Mouse (Mus musculus): ENCODE results near the gene Noc2l. TPM values are rescaled to one million over a fixed set of nuclear protein-coding genes. Genes with fewer than 3 reads are reported as not detected.

The Noc2l gene
- polyA plus RNA-seq (2016; fragmentation: Nextera tagmentation; extraction: Ambion mirVana): 74.0 and 74.5 TPM in 2 replicates

DNA sequence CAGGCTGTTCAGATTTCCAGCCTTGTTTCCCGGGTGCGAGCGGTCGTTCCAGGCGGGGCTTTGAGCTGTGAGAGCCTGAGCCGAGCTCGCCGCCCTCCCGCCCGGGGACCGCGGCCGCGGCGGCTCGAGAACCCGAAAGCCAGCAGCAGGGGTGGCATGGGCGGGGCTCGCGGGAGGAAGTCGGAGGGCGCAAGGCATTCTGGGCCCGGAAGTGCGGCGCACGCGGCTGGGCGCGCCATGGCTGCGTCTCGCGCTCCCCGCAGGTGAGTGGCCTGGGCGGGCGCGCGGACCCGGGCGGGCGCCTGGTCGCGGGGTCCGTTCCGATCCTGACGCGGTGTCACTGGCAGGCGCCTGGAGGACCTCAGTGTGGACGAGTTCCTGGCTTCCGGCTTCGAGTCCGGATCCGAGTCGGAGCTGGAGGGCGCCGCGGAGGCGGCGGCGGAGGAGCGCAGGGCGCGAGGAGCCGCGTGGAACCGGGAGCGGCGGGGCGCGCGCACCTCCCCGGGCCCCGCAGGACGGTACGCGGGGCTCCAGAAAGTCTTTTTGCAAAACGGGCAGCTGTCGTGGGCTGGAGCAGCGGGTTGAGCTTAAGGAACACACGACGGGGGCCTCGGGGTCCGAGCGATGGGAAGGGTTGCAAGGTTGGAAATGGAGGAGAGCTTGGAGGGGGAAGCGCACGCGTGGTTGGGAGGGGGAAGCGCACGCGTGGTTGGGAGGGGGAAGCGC is at the start of gene Noc2l:
Gene Noc2l (plus strand): TSS at position 203 of the 726 bp plus-strand sequence.
- under 1% methylated on average over 88 of the region's 90 CpGs for WGBS
- no peaks in the 10 kb centered on the region for H3K9me3 ChIP-seq
- H3K4me2 ChIP-seq (replicated peaks): peak within 1 kb of the TSS; percentile 92
- H3K9ac ChIP-seq: peak within 1 kb of the TSS; percentile 78
- H3K27ac ChIP-seq: peak within 1 kb of the TSS; percentile 57
- peaks cover 15% of the 10 kb centered on the region for H3K4me1 ChIP-seq
- no peaks in the 10 kb centered on the region for H3K27me3 ChIP-seq (replicated peaks)
- H3K36me3 ChIP-seq: peaks cover 53% of the 10 kb centered on the region
- peak within 1 kb of the TSS; percentile 87 for H3K4me3 ChIP-seq
- peak; percentile 83 for ATAC-seq (ENCODE audit: low FRiP score, low read depth)

- H3K4me3 ChIP-seq: no peak overlapping the region
- H3K27me3 ChIP-seq (replicated peaks): no peaks in the 10 kb centered on the region
- H3K9ac ChIP-seq: peak overlapping the region; percentile 2; the same call in 1 of the 2 replicates
- H3K27ac ChIP-seq: peak overlapping the region; percentile 75
- H3K4me2 ChIP-seq (replicated peaks): peak overlapping the region; percentile 47
- H3K4me1 ChIP-seq: peaks cover 98% of the 10 kb centered on the region
- WGBS: 38% methylated on average over 5 of the region's 5 CpGs
- no peaks in the 10 kb centered on the region for H3K9me3 ChIP-seq
- peaks cover 50% of the 10 kb centered on the region for H3K36me3 ChIP-seq
- 0 out of 2 replicates have a peak, but pooled peaks have one; percentile 2 for ATAC-seq (ENCODE audit: low FRiP score, low read depth)
Measured at GRCm38 (mm10) chr4:156188162-156188810, 47.5 kb upstream of the Noc2l start.

DNA sequence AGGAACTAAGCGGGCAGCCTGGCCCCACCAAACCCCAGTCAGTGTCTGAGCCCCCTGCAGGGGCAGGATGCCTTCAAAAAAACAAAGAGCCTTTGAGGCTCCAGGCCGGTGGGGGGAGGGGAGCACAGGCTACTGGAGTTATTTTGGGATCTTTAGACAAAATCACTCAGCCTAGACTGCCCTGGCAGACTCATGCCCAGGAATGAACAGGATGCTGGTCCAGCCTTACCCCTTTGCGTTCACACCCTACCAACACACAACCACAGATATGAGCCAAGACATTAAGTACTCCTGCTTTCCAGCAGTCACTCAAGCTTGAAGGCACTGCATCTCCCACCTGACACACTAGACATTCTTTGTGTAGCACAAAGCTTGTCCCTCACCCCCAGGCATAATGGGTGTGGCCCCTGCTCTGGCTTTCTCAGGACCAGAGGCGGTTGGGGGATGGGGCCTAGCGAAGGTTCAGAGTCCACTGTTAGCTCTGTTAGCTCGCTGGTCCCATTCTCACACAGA is 46.9 kb upstream of the Noc2l start:
- H3K4me2 ChIP-seq (replicated peaks): peak overlapping the region; percentile 47
- H3K27ac ChIP-seq: peak overlapping the region; percentile 75
- peak overlapping the region; percentile 2; the same call in 1 of the 2 replicates for H3K9ac ChIP-seq
- H3K4me3 ChIP-seq: no peak overlapping the region
- peaks cover 98% of the 10 kb centered on the region for H3K4me1 ChIP-seq
- H3K9me3 ChIP-seq: no peaks in the 10 kb centered on the region
- no peaks in the 10 kb centered on the region for H3K27me3 ChIP-seq (replicated peaks)
- peaks cover 51% of the 10 kb centered on the region for H3K36me3 ChIP-seq
- ATAC-seq (ENCODE audit: low FRiP score, low read depth): peak; percentile 64
- WGBS: 5% methylated on average over 6 of the region's 6 CpGs

DNA sequence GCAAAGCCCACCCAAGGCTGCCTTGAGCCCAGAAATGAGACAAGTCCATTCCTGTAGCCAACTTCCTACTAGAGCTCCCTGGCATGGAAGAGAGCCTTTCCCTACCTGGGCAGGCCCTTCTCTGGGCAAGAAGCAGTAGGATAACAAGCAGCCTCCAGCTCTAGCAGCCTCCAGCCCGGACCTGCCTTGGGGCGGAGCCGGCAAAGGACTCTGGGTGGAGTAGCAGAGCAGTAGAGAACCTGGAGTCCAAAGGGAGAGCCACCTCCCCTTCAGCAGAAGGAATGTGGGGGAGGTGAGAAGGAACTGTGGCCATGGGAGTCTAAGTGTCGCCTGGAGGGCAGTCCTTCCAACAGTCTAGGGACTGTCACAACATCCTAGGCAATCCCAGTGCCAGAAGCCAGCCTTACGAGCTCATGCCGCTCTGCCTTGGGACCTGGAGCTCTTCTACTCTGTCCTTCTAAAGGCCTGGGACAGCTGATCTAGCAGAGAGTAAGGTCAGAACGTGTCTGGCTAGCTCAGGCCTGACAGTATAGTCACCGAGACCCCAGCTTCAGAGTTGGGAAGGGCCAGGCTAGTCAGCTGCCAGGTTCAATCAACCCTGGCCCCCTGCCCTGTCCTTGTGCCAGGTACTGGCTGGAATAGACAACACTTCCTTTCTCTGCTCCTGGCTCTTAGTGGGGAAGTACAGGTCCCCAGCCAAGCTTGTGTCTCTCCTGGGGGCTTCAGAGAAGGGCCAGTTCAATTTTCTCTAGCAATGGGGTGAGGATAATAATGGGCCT is 43.2 kb upstream of the Noc2l start:
- Histone ChIP-seq H3K27me3 (replicated peaks) (no peaks in the 10 kb centered on the region), H3K9me3 (no peaks in the 10 kb centered on the region), H3K4me1 (peaks cover 90% of the 10 kb centered on the region), H3K9ac (no peak overlapping the region), H3K4me3 (no peak overlapping the region), H3K36me3 (peaks cover 52% of the 10 kb centered on the region), H3K4me2 (replicated peaks) (peak overlapping the region; percentile 27), H3K27ac (0 out of 2 replicates have a peak overlapping the region, but pooled peaks have one; percentile 20)
- no peak for ATAC-seq (ENCODE audit: low FRiP score, low read depth)
- WGBS: 55% methylated on average over 8 of the region's 8 CpGs

- peaks cover 84% of the 10 kb centered on the region for H3K4me1 ChIP-seq
Measured at GRCm38 (mm10) chr4:156193200-156193590, 42.6 kb upstream of the Noc2l start.

DNA sequence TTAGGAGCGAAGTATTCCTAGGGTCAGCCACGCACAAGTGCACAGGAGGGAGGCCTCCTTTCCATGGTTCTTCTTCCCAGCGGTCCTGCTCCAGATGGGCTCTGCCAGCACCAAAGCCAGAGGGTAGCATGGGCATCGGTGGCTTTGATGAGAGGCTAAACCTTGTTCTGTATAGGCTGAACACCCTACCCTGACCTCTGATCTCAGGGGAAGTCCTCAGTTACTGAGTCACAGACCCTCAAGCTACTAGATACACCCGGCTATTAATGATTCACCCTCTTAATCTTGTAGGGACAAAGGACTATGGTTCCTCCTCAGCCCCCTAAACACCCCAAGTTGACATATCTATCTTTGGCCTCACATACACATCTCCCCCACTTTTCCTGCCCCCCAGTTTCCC is 41.9 kb upstream of the Noc2l start:
- WGBS: 71% methylated on average over 5 of the region's 5 CpGs
- Histone ChIP-seq H3K4me1 (peaks cover 77% of the 10 kb centered on the region), H3K27ac (no peak overlapping the region), H3K9me3 (no peaks in the 10 kb centered on the region), H3K9ac (peak overlapping the region; percentile 92), H3K4me2 (replicated peaks) (peak overlapping the region; percentile 88), H3K4me3 (no peak overlapping the region), H3K36me3 (peaks cover 52% of the 10 kb centered on the region), H3K27me3 (replicated peaks) (no peaks in the 10 kb centered on the region)
- no peak for ATAC-seq (ENCODE audit: low FRiP score, low read depth)

More at GRCm38 (mm10) chr4:156193200-156193590, 42.6 kb upstream of the Noc2l start:
- peaks cover 52% of the 10 kb centered on the region for H3K36me3 ChIP-seq
- no peak overlapping the region for H3K27ac ChIP-seq
- H3K4me3 ChIP-seq: no peak overlapping the region
- 19% methylated on average over 2 of the region's 2 CpGs for WGBS
- no peaks in the 10 kb centered on the region for H3K27me3 ChIP-seq (replicated peaks)
- H3K9ac ChIP-seq: no peak overlapping the region
- H3K4me2 ChIP-seq (replicated peaks): peak overlapping the region; percentile 88; the same call in 1 of the 2 replicates
- ATAC-seq (ENCODE audit: low FRiP score, low read depth): no peak
- H3K9me3 ChIP-seq: no peaks in the 10 kb centered on the region

- no peak for ATAC-seq (ENCODE audit: low FRiP score, low read depth)
- peaks cover 72% of the 10 kb centered on the region for H3K4me1 ChIP-seq
- peak overlapping the region; percentile 88 for H3K4me2 ChIP-seq (replicated peaks)
- H3K36me3 ChIP-seq: peaks cover 52% of the 10 kb centered on the region
- H3K4me3 ChIP-seq: peak overlapping the region; percentile 96; the same call in 1 of the 2 replicates
- no peak overlapping the region for H3K27ac ChIP-seq
- no peaks in the 10 kb centered on the region for H3K27me3 ChIP-seq (replicated peaks)
- peak overlapping the region; percentile 92 for H3K9ac ChIP-seq
- no peaks in the 10 kb centered on the region for H3K9me3 ChIP-seq
- WGBS: 32% methylated on average over 6 of the region's 6 CpGs
Measured at GRCm38 (mm10) chr4:156194346-156194745, 41.5 kb upstream of the Noc2l start.

DNA sequence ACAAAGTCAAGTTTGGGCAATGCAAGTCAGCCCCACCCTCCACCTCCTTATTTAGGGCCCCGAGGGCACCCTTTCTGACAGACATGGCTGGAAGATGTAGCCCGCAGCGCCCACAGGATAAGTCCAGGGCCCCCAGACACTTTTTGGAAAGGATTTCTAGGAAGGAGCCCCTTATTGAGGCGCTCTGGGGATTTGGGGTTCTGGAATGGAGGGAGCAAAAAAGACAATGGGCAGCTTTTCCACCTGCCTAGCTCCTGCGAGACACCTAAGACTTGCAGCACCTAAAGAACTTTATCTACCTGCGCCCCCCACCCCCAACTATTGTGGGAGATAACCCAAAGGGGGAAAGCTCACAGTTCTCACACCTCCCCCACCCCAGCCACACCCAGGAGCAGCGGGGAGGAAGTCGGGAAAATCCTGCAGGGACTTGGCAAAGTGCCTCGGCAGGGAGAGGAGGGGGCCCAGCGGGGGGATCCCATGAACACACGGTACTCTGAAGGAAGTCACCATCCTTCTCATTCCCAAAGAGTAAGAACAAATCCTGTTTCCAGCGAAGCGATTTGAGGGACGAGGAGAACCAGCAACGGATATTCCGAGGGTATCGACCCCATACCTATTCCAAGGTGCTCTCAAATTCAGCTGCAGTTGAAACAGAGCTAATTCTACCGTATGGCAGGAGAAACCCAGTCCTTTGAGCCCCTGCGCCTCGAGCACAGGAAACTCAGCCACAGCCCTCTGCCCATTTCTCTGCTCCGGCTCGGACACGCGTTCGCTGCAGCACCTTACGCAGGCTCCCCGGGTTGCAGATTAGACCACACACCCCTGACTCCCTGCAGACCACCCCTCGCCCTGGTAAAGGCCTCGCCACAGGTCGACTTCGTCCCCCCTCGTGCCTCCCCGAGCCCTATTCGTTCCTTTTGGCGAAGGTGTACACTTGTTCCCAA is 39.6 kb upstream of the Noc2l start:
- H3K4me1 ChIP-seq: peaks cover 54% of the 10 kb centered on the region

DNA sequence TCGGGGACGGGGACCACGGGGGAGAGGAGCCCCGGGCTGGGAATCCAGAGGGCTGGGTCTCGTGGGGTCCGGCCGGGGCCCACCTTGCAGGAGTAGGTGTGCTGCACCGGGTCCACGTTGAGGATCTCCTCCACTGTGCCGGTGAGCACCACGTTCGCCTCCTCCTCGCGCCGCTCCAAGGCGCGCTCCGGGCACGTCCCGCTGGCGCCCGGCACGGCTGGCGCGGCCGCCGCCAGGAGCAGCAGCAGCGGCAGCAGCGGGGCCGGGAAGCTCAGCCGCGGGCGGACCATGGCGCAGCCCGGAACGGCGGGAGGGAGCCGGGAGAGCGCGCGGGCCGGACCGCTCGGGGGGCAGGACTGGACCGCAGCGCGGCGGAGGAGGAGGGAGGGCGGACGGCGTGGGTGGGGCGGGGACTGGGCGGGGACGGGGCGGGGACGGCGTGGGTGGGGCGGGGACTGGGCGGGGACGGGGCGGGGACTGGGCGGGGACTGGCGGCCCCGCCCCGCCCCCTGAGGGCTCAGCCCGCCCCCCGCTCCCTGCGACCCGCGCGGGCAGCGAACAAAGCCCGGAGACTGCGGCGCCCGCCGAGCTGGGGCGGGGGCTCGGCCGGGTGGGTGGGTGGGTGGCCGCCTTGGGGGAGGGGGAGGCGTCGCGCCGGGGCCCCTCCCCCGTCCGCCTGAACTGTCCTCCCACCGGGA is 38.5 kb upstream of the Noc2l start, which contains the start of gene Agrn:
Gene Agrn (minus strand): TSS at position 358 of the 698 bp plus-strand sequence.
- H3K27ac ChIP-seq: peak within 1 kb of the TSS; percentile 92
- peak within 1 kb of the TSS; percentile 88 for H3K4me2 ChIP-seq (replicated peaks)
- peaks cover 30% of the 10 kb centered on the region for H3K36me3 ChIP-seq
- peaks cover 44% of the 10 kb centered on the region for H3K4me1 ChIP-seq
- WGBS: under 1% methylated on average over 56 of the region's 88 CpGs
- H3K4me3 ChIP-seq: peak within 1 kb of the TSS; percentile 96
- H3K9ac ChIP-seq: peak within 1 kb of the TSS; percentile 92
- no peaks in the 10 kb centered on the region for H3K9me3 ChIP-seq
- ATAC-seq (ENCODE audit: low FRiP score, low read depth): peak; percentile 75
- no peaks in the 10 kb centered on the region for H3K27me3 ChIP-seq (replicated peaks)

More for the DNA sequence above, 39.6 kb upstream of the Noc2l start:
- Histone ChIP-seq H3K36me3 (peaks cover 41% of the 10 kb centered on the region), H3K9me3 (no peaks in the 10 kb centered on the region), H3K4me2 (replicated peaks) (peak overlapping the region; percentile 88), H3K27me3 (replicated peaks) (no peaks in the 10 kb centered on the region), H3K4me3 (peak overlapping the region; percentile 96), H3K9ac (peak overlapping the region; percentile 92), H3K27ac (peak overlapping the region; percentile 75)
- 4% methylated on average over 35 of the region's 35 CpGs for WGBS
- ATAC-seq (ENCODE audit: low FRiP score, low read depth): 0 out of 2 replicates have a peak, but pooled peaks have one; percentile 0

- peak overlapping the region; percentile 96 for H3K4me3 ChIP-seq
- under 1% methylated on average over 26 of the region's 26 CpGs for WGBS
- H3K4me1 ChIP-seq: peaks cover 44% of the 10 kb centered on the region
- H3K9me3 ChIP-seq: no peaks in the 10 kb centered on the region
- peak; percentile 95 for ATAC-seq (ENCODE audit: low FRiP score, low read depth)
- H3K36me3 ChIP-seq: peaks cover 25% of the 10 kb centered on the region
- peak overlapping the region; percentile 44 for H3K9ac ChIP-seq
- no peaks in the 10 kb centered on the region for H3K27me3 ChIP-seq (replicated peaks)
- H3K27ac ChIP-seq: peak overlapping the region; percentile 92
- peak overlapping the region; percentile 88 for H3K4me2 ChIP-seq (replicated peaks)
Measured at GRCm38 (mm10) chr4:156197829-156198205, 38.0 kb upstream of the Noc2l start.
